Mouse (Mus musculus) neural tube, embryonic 10.5 days (tissue): Measurements from ENCODE around the gene Ipo13.
A peak's percentile ranks its signal among the peaks of the same experiment; 100 is the strongest.

Experiments
- DNase-seq: peaks from one replicate; pipeline ENCODE4 v3.0.0-alpha.2; 2017; ENCODE audit warnings: low spot score; ENCODE audit errors: extremely low spot score

Gene Ipo13

GRCm38 (mm10) chr4:117884146-117884545 lies 30.7 kb downstream of the Ipo13 start:
- no peak for DNase-seq

- DNase-seq: peak; percentile 80
These were observed 31.8 kb downstream of the Ipo13 start, which contains the start of gene B4galt2 for GRCm38 (mm10) chr4:117882701-117883691. TSS of gene B4galt2 (minus strand) at chr4:117883487.

DNA sequence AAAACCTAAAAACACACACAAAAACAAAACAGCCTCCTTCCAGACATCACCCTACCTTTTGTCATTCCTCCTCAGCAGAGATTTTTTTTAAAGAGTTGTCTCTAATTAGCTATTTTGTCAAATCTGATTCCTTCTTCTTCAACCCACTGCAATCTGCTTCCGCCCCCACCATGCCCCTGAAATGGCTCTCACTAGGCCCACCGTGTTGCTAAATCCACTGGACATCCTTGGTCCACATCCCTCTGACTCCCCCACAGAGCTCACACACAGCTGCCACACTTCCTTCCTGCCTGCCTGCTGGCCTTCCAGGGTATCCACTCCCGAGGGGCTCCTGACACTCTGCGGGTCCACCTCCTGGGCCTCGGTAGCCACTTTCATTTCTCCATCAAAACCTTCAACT lies 36.1 kb downstream of the Ipo13 start:
- no peak for DNase-seq

DNA sequence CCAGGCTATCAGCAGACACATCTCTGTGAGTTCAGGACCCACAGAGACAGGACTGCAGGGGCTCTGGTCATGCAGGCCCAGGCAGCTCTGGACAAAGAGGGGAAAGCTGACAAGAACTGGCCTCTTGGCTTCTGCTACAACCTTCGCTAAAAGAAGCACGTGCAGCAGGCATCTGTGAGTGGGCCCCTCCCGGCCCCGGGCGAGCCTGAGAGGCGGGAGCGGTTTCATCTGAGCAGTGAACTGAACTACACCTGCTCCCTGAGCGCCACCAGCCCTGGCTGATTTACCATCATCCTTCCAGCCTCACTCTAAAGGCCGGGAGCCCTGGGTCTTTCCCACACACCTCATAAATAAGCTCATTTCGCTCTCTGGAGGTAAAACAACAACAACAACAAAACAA lies 36.5 kb downstream of the Ipo13 start:
- DNase-seq: no peak

- DNase-seq: no peak
These were observed 41.2 kb downstream of the Ipo13 start for GRCm38 (mm10) chr4:117873615-117874014.

- peak; percentile 40 for DNase-seq
These were observed 42.3 kb downstream of the Ipo13 start, which contains the start of gene Ccdc24 for GRCm38 (mm10) chr4:117872471-117872886. TSS of gene Ccdc24 (minus strand) at chr4:117872557.

DNA sequence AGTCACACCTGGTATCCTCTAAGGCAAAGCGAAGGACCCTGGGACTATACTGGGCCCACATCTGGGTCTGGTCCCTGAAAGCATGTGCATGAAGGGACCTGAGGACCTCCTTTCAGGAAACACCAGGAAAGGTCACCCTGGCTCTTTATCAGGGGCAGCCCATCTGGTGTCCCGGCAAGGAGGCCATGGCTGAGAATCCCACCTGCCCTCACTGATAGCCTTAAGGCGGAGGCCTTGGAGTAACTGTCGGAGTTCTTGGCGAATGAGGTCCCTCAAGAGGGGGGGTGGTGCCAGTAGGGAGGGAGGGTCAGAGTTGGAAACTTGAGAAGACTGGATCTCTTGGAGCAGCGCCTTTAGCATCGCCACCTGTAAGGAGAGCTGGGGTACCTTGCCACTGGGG lies 43.0 kb downstream of the Ipo13 start:
- no peak for DNase-seq

- DNase-seq: no peak
These were observed 44.4 kb downstream of the Ipo13 start for GRCm38 (mm10) chr4:117870437-117870836.

- DNase-seq: no peak
These were observed 45.5 kb downstream of the Ipo13 start for GRCm38 (mm10) chr4:117869317-117869716.

- DNase-seq: peak; percentile 68
These were observed 47.0 kb downstream of the Ipo13 start for GRCm38 (mm10) chr4:117867823-117868222.

- no peak for DNase-seq
These were observed 47.8 kb downstream of the Ipo13 start for GRCm38 (mm10) chr4:117867000-117867399.

GRCm38 (mm10) chr4:117866083-117866482 lies 48.7 kb downstream of the Ipo13 start:
- no peak for DNase-seq

DNA sequence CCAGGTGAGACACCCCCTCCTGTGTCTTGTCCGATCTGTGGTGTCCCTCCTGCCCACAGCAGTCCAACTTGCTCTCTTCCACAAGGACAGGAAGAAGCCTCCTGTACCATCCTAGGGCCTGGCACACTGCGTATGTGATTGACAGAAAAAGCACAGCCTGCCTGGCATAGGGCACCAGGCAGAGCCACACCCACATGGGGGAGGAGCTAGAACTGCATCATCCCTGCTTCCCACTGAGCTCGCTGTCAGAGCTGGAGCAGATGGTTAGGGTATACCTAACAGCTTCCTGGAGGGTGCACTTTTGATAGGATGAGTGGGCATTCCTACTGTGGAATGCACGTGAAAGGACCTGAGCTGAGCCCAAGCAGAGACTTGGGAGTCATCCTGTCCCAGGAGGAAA lies 52.0 kb downstream of the Ipo13 start:
- DNase-seq: no peak

DNA sequence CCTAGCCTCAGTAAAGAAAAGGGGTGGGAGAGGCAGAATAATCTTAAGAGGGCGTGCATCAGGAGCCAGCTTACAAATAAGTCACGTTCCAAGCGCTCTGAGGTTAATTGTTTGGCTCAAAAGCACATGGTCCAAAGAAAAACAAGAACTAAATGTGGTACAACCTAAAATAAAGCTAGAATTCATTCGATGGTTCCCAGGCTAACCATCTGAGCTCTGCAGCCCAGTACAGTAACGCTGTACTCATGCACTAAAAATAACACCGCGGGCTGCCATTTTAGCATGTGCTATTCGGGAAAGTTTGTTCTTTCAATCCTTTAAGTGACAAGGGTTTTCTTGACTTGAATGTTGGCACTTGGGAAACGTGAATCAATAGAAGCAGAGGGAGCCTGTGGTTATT lies 54.2 kb downstream of the Ipo13 start:
- DNase-seq: no peak

DNA sequence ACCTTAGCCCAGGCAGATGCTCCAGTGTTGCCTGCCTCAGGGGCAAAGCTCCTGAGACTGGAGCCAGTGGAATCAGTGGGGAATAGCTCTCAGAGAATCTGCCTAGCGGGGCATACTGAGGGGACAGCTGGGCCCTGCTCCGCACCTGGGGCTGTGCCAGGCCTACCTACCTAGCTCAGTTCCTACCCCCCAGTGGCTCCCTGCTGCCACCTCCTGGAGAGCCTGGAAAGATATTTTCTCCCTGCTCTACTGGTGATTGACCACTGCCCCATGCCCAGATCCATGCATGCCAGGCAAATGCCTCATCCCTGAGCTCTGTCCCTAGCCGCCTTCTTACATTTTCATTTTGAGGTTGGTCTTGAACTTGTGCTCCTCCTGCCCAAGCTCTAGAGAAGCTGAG lies 56.0 kb downstream of the Ipo13 start:
- no peak for DNase-seq

DNA sequence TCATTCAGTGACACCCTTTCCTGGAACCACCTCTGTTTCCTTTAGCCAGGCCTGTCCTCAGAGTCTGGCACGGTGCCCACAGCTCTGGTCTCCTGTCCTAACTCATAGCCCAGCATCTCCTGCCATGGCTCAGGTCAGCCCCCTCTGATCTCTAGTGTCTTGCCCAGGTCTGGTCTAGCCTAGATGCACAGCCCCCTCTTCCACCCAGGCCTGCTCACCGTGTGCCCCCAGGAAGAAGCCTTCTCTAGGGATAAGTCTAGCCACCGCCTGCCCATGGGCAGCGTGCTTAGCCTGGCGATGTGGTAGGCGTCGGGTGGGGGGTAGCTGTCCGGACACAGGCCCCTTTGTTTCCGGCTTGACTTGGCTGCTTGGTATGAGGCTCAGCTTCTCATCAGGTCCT lies 59.7 kb downstream of the Ipo13 start:
- DNase-seq: no peak

GRCm38 (mm10) chr4:117852152-117852868 lies 62.5 kb downstream of the Ipo13 start:
- no peak for DNase-seq

GRCm38 (mm10) chr4:117850871-117851270 lies 63.9 kb downstream of the Ipo13 start:
- no peak for DNase-seq

DNA sequence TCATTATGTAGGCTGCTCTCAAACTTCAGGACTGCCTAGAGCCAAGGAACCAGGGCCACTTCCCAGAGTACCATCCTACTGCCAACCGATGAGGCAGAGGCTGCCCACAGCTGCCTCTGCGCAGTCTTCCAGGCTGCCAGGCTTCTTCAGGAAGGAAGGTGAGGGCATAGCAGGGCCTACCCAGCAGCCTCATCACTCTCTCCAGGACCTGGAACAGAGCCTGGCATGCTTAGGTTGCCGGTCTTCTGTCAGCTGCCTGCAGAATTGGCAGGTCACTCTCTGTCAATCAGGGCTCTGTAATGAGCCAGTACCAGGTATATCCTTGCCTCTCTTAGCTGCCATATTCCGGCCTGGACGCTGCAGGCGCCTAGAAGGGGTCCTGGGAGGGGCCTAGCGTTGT lies 64.6 kb downstream of the Ipo13 start:
- DNase-seq: no peak

DNA sequence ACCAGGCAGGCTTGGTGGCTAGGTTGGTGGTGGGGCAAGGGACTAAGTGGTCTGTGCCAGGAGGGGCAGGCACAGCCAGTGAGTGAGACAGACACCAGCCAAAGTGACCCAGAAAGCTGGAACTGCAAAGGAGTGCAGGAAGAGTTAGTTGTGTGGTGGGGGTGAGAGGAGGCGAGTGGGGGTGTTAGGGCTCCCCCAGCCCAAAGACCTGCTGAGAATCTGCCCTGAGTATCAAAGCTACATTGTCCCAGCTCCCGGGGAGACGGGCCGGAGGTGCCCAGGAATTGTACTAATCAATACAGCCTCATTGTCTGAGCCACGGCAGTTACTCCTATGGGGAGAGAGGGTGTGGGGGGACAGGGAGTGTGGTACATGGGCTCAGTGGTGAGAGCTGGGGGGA lies 65.3 kb downstream of the Ipo13 start:
- no peak for DNase-seq

GRCm38 (mm10) chr4:117849063-117849462 lies 65.7 kb downstream of the Ipo13 start:
- DNase-seq: no peak

- DNase-seq: no peak
These were observed 67.8 kb downstream of the Ipo13 start for GRCm38 (mm10) chr4:117847011-117847410.
